Mouse (Mus musculus) heart, postnatal 25 days (tissue): ENCODE measurements around the gene Nt5dc1. TPM values are rescaled to one million over a fixed set of nuclear protein-coding genes. Genes with fewer than 3 reads are reported as not detected.
"Not testable (repeated sequence)": the region's sequence is repeated elsewhere in the genome, so short reads cannot be mapped to it uniquely, and the experiment has no call there.

ENCODE experiments used
- DNase-seq: peaks from one replicate; pipeline ENCODE4 v3.0.0; 2022; ENCODE audit warnings: low spot score
- intact Hi-C: fragments of 180-260 bp; cut with DNase I; formaldehyde crosslinking; loops from one replicate; pipeline ENCODE4 v1.15.1; 2025
- total RNA-seq, 2 experiments: library from RNA; stranded (reverse); gene quantifications; 2 replicates each; pipeline ENCODE4 v1.2.3; 2021

Nt5dc1 gene
- 10 to 100 TPM; 10.7 to 11.2 TPM for total RNA-seq

DNA sequence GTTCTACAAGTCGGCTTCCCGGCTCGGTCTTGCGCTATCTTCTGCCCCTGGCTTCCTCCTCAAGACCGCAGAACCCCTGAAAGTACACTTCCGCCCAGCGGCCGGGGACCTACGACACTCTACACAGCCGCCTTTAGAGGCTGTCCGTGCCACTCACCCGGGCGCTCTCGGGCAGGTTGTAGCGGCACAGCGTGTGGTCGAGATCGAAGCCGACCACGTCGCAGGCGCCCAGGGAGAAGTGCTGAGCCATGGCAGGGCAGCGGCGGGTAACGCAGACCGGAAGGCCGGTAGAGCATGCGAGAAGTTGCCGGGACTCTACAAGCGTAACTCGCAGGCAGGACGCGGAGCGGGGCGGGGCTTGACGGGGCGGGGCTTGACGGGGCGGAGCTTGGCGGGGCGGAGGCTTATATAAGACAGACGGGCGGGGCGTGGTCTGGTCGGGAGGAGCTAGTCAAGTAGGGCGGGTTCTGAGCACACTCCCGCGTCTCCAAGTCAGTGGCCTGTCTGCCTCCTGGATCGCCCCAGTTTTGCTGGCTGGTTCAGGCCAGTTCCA is at the start of gene Nt5dc1:
Gene Nt5dc1 (minus strand): TSS at position 349 of the 553 bp plus-strand sequence.
- DNase-seq: peak; percentile 84
- intact Hi-C loops: loop anchor here (10.0 kb wide), 1 partner anchor 403 kb away; the partner anchor contains the start of gene Rwdd1

DNA sequence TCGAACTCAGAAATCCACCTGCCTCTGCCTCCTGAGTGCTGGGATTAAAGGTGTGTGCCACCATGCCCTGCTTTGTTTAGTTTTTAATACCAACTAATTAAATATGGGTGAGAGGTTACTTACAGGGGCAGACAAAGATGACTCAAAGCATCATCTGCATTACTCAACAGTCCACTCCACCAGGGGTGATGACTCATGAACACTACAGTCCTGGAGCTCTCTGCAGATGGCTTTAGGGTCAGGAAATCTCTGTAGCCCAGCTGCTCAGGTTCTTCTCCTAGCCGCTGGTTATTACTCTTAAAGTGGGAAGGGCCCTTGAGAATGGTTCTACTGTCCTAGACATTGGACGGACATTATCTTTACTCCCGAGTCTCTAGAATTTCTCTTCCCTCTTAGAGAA is 46.0 kb upstream of the Nt5dc1 start:
- no peak for DNase-seq
- intact Hi-C loops: no loop called here

DNA sequence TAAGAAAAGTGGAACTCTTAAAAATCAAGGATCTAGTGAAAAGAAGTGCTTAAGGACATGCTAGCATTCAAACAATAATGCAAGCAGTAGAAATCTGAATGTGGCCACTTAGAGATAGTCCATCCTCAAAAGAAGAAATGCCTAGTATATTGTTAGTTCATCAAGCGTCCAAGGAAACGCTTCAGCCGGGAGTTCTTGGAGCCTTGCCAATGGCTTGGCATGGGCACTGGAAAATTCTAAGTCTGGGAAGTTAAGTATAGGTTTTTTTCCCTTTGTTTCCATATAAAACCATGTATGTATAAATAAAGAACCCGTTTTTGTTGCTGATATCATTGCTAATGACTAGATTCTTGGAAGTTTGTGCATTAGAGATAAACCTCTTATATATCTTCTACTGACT is 43.1 kb upstream of the Nt5dc1 start:
- DNase-seq: no peak
- intact Hi-C loops: no loop called here

DNA sequence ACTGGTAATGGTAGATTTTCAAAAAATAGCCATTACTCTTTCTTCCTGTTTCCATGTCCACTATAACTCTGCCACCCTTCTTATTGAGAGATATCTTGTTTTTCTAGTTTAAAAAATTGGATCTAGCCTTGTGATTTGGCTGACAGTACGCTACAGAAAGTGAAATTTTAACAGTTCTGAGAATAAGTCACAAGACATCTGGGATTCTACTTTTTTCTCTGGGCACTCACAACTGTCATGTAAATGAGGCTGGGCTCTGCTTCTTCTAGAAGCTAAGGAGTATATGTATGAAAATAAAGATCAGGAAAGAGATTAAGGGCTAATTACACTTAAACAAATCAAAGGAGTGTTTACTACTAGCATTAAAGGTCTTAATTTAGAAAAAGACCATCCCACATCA is 31.1 kb upstream of the Nt5dc1 start:
- no peak for DNase-seq
- intact Hi-C loops: no loop called here

DNA sequence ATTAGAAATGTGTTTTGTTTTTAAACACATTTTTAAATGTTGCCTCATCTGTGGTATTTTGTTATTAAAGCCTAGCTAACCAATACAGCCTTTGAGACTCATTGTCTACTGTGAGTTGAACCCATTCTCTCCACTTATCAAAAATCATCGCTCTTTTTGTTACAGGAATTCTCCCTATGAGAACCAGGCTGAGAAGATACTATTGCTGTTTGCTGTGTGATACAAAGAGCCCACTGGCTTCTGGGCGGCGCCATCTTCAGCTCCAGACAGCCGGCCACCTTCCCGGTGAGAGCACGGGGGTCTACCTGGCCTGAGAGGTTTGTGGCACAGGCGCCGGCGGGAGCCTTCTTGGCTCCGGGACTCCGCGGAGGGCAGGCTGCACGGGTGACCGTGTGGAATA is 15.8 kb upstream of the Nt5dc1 start:
- intact Hi-C loops, DNase-seq: not testable (repeated sequence)

DNA sequence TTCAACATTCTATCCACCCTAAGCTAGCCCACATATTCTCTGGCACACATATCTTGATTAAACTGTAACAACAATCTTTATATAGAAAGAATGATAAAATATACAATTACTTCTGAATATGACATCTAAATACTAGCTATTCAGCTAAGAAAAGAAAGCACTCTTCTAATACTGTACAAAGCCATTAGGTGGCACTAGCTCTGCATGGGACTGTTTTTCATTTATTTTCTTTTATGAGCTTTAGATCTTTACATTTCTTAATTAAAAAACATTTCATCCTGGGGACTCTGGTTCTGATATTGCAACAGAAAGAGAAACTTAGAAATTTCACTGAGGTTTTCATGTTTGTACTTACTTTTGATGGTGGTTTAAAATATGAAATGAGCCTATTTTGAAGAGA is 13.4 kb upstream of the Nt5dc1 start:
- intact Hi-C loops: no loop called here
- DNase-seq: no peak

DNA sequence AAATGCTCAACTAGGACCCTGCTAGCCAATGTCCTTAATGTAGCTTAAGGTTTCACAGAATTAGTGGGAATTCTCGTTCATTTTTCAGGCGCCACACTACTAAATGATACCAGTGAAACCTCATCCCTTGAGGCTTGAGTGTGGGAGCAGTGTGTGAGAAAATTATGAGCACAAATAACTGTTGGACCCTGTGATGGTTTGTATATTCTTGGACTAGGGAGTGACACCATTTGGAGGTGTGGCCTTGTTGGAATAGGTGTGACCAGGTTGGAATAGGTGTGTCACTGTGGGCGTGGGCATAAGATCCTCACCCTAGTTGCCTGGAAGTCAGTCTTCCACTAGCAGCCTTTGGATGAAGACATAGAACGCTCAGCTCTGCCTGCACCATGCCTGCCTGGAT is 442 bp upstream of the Nt5dc1 start:
- DNase-seq: not testable (repeated sequence)
- intact Hi-C loops: loop anchor here (10.0 kb wide), 1 partner anchor 404 kb away; the partner anchor contains the start of gene Rwdd1

DNA sequence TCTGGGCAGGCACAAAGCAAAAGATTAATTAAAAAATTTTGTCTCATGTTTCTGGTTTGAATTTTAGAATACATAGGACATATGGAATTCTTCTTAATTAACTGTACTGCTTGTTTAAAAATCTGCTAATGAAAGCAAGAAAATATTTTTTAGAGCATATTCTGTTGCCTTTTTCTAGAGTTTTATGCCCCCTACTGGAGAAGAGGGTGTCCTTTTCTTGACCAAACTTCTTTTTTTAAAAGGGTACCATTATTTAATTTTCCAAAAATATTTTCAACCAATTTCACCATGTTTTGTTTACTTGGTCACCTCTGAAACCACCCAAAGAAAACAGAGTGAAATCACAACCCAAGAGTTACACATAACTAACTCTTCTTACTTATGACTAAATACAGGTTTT is 19.1 kb downstream of the Nt5dc1 start:
- intact Hi-C loops: no loop called here
- DNase-seq: no peak

DNA sequence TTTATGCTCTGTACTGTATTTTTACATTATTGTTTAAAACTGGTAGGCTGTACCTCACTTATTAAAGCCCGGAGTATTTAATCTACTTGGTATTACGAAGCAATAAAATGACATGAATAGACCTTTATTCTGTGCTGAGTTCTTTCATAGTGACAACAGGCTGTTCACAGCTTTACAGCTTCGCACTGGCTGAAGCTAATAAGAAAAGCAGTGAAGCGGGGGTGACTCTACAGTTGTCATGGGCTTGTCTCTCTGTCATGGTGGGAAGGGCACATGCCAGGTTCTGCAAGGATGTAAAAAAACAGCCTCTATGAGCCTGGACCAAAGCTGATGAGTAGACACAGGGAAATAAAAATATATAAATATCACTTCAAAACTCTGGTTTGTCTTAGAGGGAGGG is 21.4 kb downstream of the Nt5dc1 start:
- intact Hi-C loops: no loop called here
- no peak for DNase-seq

DNA sequence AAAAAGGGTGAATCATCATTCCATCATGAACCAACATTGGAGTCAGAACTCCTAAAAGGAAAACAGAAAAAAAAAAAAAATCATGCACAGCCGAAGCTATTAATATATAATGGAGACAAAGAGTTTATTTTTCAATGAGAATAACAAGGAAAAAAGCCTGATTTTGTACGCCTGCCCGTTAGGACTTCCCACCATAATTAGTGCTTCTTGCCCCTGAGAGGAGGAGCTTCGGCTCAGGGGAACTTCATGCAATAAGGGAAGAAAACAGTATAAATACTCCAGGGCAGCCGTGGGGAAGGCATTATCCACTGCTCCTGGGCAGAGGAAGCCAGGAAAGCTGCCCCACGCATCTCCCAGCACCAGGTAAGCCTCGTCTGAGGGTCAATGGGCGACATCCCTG is 28.7 kb downstream of the Nt5dc1 start, which contains the start of gene Col10a1:
Gene Col10a1 (plus strand): TSS at position 301 of the 400 bp plus-strand sequence.
- intact Hi-C loops: no loop called here

DNA sequence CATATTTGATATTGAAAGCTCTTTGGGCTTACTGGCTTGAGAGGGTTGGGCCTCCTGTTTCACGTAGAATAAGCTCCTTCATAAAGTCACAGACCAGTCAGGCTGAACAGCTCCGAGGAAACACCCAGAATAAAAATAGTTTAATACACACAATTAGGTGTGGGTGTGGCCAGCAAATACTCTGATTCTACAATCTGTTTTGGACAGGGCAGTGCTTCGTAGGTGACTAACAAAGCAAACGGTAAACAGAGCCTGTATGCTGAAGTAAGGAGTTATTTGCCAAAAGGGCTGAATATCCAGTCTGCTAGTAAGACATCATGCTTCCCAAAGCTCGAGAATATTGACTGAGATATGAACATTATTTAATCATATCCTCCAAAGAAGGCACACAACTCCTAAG is 32.7 kb downstream of the Nt5dc1 start:
- intact Hi-C loops: no loop called here

More for the DNA sequence above, 28.7 kb downstream of the Nt5dc1 start, which contains the start of gene Col10a1:
- no peak for DNase-seq

DNA sequence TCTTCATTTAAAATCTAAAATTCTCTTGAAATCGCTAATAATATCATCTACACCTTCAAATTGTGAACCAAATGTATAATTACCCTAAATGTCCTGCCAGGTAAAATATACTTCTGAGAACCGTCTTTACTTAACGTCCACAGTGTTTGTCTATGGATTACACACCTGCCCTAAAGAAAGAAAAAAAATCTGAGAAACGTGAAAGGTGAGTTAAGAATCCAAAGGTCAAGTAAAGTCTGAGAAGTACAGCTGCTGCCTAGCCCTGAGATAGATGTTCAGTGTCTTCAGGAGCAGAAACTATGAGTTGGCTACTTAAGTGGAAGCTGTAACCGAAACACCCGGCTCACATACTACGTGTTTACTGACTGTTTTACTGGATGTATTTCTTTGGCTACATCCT is 45.0 kb downstream of the Nt5dc1 start:
- intact Hi-C loops: no loop called here
- no peak for DNase-seq

More for the DNA sequence above, 32.7 kb downstream of the Nt5dc1 start:
- DNase-seq: no peak

DNA sequence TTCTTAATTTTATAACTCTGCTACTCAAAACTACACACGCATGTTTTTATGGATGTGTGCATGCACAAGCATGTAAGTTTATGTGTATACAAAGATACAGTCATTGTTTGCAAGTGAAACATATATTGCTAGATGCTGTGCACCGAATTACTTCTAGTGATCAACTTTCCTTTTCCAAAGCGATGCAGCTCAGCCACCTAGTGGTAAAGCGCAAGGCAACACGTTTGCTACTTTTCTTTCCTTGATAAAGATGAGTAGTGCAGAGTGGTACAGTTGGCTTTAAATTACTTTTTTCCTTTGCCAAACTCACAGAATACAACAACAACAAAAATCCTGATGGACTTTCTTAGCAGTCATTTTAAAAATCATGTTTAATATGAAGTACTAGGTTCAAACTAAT is 50.2 kb downstream of the Nt5dc1 start:
- DNase-seq: no peak
- intact Hi-C loops: no loop called here

DNA sequence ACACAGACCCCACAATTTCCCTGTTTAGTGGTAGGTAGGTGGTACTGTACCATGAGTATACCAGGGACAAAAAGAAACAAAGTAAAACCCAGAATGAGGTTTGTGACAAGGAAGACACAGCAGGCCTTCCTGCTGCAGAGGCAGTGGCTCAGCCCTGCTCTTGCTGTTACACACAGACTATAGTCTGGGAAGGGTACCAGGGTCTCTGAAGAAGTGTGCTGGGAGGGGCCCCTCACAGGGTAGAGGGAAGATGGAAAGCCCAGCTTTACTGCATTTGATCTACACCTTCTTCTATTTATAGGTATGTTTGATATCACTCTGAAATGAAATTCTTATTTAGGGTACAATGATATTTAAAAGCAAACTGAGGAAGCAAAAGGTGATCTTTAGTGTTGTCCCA is 54.6 kb downstream of the Nt5dc1 start:
- no peak for DNase-seq

DNA sequence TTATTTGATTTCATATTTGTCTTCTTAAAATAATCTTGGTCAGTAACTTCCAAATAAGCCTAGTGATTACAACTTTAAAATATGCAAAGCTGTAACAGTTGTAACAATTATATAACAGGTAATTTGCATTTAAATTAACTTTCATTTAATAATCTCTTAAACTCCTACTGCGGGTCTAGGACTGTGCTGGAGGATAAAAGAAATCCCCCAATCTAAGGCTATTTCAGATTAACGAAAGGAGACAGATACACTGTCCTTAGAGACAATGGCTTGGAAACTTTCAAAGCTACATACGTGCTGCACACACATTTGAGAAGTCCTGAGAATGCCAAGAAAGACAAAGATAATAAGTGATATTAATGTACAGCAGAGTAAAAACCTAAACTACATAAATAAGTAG is 60.1 kb downstream of the Nt5dc1 start:
- DNase-seq: no peak
- intact Hi-C loops: no loop called here

More for the DNA sequence above, 54.6 kb downstream of the Nt5dc1 start:
- intact Hi-C loops: no loop called here

DNA sequence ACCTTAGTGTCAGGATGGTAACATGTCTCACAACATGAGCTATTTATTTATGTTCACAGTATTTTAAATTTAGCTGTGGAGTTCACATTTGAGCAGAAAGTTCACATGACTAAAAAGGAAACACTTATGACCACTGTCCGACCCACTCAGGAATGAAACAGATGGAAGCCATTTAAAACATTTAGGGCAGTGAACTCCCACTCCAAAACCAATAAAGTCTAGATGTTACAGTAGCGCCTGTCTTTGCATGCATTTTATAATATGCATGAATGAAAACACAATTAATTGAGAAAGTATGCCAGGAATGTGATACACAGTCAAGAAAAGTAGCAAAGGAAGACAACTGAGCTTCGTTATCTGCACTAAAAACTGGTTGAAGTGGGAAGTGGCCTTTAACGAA is 66.2 kb downstream of the Nt5dc1 start:
- intact Hi-C loops: no loop called here
- no peak for DNase-seq

DNA sequence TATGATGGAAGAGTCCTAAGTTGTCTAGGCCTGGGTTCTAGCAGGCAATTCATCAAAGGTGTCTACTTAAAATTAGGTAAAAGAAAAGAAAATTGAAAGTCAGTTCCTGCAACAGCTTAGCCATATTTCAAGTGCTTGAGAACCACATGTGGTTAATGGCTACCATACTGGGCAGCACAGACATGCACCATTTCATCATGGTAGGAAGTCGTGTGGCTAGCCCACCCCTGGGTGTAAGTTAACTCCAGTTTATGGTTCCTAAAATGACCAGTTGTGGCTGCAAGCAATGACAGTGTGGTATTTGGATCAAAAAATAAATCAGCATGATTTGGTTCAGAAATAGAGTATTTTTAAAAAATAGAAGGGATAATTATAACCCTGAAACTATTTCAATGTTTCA is 76.5 kb downstream of the Nt5dc1 start:
- DNase-seq: no peak
- intact Hi-C loops: no loop called here

DNA sequence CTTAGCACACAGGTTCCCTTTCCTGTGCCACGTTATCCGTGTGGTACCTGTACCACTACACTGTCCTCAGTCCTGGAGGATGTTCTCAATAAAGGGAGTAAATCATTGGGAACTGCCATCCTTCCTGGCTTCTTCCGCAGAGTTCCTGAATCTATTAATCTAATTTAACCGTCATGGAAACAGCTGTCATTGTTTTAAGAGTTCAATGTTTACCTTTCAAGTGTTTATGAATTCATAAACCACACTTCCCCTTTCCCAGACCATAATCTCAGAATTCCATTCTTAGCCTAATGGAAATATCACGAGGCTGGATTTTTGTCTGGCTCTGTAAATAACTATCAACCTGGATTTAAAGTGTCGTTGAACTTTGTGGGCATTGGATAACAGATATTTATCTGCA is 77.3 kb downstream of the Nt5dc1 start:
- DNase-seq: no peak
- intact Hi-C loops: no loop called here

DNA sequence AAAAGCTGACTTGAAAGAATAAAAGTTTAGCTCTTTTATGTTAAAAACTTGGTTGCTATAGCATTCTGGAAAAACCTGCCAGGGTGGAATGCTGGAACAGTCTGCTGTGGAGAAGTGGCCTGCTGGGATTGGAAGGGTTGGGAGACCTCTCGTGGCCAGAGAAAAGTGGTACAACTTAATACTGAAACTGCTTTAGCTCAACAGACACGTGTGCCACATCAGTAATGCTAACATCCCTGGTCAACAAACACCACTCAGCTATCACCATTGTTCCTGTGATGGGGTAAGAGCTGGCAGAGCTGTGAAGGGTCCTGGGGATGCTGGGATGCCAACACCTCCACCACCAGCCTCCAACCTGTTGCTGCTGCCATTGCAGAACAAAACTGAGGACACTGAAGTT is 90.0 kb downstream of the Nt5dc1 start:
- intact Hi-C loops: loop anchor here (2.0 to 5.0 kb wide), 4 partner anchors 176 to 341 kb away; partner anchors contain the start of genes Calhm5 and Trappc3l
- no peak for DNase-seq

DNA sequence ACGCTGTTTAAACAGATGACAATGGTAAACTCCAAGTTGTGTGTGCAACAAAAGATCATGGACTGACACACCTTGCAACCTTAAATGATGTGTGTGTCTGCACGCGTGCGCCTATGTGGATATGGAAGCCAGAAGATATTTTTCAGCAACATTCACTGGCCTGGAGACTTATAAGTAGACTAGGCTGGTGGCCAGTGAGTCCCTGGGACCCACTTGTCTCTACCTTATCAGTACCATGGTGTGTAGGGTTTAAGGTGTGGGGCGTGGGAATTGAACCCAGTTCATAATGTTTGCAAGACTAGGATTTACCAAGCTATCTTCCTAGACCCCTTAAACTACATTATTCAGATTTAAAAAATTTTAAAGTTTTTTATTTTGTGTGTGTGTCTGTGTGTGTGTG is 91.2 kb downstream of the Nt5dc1 start:
- DNase-seq: no peak
- intact Hi-C loops: loop anchor here (2.0 to 5.0 kb wide), 4 partner anchors 44 to 340 kb away; partner anchors contain the start of genes Calhm5 and Tspyl1

DNA sequence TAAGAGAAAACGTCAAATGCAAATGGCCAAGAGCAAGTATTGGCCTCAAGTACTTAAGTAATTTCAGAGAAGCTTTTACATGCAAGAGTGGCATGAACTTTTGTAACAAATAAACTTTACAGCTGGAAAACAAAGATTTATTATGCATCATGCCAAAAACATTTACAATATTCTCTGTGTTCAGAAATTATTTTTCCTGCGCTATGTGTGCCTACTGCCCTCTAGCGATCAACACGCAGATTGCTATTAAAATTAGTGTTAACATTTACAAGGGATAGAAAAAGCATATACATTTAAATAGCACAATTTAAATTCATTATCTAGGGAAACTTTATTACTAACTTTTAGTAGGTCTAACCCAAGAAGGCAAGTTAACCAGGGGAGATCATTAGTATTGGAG is 91.7 kb downstream of the Nt5dc1 start:
- DNase-seq: no peak

DNA sequence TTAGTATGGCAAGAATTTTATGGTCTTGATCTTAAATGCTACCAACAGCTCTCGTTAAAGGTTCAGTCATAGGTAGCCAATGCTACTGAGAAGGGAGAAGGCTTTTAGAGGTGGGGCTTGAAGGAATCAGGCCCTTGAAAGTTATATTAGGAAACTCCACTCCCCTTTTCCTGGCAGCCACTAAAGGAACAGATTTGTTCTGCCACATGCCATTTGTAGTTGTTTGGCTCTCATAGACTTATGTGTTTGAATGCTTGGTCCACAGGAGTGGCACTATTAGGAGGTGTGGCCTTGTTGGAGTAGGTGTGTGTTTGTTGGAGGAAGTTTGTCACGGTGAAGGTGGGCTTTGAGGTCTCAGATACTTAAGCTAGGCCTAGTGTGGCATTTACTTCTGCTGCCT is 97.5 kb downstream of the Nt5dc1 start:
- intact Hi-C loops: no loop called here
- no peak for DNase-seq

More for the DNA sequence above, 91.7 kb downstream of the Nt5dc1 start:
- intact Hi-C loops: loop anchor here (2.0 to 5.0 kb wide), 4 partner anchors 44 to 339 kb away; partner anchors contain the start of genes Calhm5 and Tspyl1
